Mouse (Mus musculus): Measurements from ENCODE around the gene Trim13.

The Trim13 gene

DNA sequence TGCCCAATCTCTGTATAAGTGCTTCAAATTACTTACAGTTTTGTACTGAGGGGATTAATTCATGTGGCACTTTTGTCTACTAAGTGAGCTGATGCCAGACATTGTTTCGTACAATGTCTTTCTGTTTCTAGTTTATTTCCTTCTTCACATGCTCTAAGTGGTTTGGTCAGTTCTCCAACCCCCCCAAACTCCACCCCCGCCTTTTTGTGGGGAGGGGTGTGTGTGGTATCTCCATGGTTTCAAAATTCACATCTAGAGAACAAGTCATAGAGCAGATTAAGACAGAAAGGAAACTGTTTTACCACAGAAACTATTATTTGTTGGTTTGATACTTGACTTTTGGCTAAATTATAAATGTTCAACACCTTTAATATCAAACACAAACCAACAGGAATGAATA is 22.3 kb downstream of the Trim13 start:
- no peak for DNase-seq

DNA sequence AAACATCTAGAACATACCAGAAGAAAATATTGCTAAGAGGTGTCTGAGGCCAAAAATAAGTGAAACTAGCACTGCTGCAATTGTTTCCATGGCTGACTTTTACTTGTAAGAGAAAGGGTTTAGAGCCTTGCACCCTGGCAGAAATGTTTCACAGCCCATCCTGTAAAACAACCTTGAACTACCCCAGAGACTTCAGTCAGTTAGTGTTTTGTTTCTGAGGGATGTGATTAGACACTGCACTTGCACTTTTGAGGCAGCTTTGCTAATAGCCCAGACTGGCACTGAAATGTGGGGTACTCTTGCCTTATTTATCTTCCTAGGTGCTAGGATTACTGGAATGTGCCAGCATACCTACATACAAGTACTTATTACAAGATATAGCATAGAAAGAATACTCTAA is 37.9 kb downstream of the Trim13 start:
- DNase-seq, result no peak

DNA sequence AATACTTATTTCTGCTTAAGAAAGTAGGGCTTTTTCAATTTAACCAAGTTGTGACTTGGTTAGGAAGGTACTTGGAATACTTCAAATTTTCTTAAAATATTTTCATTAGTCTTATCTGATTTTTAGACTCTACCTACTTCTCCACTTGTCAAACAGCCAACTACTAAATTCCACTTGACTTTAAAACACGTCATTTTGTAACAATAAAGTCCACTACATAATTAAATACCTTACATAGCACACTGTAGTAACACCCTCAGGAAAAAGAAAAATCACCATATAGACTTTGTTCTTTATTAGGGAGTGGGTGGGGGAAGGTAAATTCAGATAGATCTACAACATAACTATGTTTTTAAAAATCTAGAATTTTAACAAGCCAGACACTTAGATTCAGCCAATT is 44.6 kb downstream of the Trim13 start:
- DNase-seq, result no peak

DNA sequence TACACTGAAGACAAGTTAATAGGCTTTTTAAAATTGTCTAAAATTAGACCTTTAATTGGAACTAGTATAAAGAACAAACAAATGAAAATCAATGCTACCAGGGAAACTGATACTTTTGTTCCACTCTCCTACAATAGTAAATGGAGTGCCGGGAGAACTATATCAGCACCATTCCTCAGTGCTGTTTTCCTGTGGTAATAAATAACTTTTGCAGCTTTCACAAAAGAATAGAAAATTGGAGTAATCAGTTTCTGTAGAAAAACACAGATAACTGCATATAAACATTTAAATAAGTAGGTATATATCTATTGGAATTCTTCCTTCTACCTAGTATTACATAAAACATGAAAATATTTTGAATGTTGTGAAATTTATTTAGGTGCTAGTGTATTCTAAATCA is 47.5 kb downstream of the Trim13 start:
- DNase-seq, result no peak

DNA sequence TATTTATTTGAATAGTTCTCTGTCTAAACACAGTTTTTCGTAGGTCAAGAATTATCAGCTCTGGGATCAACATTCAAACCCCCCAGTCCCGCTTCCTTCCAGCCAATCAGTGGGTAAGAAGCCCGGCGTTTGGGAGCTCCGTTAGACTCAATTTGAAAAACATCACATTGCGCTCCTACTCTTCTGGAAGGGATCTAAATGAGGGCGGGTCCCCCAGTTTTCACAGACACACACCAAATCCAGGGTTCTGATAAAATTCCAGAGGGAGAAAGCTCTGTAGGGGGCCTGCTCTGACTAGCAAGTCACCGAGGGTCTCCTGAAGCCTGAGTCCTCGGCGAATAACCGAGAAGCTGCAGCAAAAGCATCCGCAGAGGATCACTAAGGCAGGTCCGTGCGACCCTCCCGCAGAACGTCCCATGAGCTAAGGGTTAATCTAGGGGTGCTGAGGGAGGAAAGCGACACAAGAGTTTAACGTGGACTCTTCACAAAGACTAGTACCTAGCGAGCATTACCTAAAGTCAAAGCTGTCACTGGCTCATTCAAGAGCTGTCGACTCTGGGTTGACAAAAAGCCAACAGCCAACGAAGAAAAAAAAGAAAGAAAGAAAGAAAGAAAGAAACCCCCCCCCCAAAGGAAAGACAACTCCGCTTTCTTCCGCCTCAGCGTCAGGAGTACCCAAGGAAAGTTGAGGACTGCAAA is 49.3 kb downstream of the Trim13 start:
- peak; percentile 54 to 68 for DNase-seq

DNA sequence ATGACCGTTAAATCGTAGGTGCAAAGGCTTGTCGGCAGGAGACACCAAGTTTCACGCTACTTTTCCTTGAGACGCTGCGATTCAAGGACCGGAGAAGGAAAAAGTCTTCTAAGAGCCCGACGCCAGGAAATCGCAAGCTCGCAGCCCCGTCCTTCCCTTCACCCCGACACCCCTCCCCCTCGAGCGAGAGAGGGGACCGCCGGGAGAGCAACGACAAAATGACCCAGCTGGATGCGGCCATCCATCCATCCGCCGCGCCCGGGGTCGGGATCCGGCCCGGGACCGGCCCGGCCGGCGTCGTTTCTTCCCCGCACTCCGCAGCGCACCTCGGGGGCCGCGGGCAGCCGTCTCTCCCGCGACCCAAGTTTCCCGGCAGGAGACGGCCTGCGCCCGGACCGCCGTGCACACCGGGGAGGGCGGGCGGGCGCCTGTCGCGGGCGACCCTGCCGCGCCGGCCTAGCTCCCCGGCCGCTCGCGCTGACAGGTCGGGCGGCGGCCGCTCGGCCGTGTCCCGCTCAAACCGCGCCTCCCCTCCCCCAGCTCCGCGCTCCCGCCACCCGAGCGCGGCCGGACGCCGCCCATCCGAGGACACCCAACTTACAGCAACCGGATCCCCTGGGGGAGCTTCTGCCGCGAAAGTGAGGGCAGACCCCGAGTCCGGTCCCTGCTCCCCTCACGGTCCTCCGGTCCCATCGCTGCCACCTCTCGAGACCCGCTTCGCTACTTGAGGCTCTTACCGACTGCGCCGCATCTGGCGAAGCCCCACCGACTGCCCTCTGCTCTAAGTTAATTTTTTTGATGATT is 50.0 kb downstream of the Trim13 start:
- DNase-seq, result peak; percentile 71 to 82

DNA sequence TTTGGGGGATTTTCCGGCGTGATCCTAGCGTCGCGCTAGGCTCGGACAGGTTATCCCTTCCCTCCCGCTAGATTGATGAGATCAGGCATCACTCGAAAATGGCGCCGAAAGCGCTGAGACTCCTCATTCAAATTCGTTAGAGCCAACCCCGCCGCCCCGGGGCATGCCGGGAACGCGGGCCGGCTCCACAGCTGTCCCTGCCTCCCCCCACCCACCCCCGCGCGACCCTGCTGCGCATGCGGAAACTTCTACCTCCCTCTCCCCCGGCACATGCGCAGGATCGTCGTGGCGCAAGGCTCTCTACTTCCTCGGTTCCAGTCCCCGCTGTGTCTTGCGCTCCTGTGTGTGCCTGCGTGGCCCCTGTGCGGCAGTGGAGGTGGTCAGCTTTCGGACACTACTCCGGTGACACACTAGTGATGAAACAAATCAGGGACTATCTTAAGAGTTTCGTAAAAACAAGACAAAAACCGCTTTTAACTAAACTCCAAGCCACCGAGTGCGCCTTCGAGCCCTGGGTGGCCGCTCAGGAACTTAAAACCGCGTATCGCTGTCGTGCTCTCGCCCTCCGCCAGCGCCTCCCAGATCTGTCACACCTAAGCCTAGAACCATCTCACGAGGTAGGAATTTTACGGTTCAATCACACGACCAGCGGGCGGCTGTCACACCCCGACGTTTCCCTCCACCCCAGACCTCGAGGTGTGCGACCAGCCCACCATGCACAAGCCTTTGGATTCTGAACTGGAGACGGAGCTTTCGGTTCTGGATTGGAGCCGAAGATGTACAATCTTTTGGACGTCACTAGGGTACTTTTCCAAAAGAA is 50.8 kb downstream of the Trim13 start:
- peak; percentile 97 to 99 for DNase-seq

DNA sequence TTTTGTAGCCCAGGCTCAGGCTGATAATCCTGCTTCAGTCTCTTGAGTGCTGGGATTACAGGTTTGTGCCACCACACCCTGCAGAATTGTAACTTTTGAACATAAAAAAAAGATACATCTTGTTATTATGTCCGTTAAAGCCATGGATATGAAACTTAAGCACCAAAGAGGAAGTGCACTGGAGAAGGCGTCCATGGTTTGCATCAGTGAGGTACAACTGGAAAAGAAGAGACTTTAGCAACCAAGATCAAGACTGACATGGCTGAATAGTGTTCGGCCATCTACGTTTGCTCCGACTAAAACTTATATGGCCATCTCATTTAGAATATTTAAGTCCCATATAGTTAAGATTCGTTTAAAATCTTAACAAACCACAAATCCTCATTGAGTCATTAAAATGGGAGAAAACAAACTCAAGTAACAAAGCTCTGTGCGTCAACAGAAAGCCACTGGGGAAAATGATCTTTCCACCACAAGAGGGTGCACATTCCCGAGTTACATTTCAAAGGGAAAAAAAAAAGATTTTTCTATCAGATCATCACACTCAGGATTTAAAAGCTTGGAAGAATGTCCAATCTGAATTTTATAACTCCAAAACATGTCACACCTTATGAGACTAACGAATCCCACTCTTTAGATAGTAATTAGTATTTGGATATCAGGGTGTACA is 52.4 kb downstream of the Trim13 start:
- peak; percentile 58 to 68 for DNase-seq

Data from kidney, postnatal 4 days (tissue).